Mouse (Mus musculus): ENCODE data around the gene Cox10.

The Cox10 gene

GRCm38 (mm10) chr11:63990759-63991158 lies 88.5 kb downstream of the Cox10 start:
- DNase-seq = no peak

- DNase-seq = no peak
These were observed 89.0 kb downstream of the Cox10 start for GRCm38 (mm10) chr11:63990311-63990710.

- no peak for DNase-seq
These were observed 90.0 kb downstream of the Cox10 start for GRCm38 (mm10) chr11:63988991-63989860.

- peak; percentile 33 for DNase-seq
These were observed 91.1 kb downstream of the Cox10 start for GRCm38 (mm10) chr11:63988031-63988665.

- DNase-seq = no peak
These were observed 92.6 kb downstream of the Cox10 start for GRCm38 (mm10) chr11:63986710-63987109.

- no peak for DNase-seq
These were observed 93.8 kb downstream of the Cox10 start for GRCm38 (mm10) chr11:63985481-63985880.

GRCm38 (mm10) chr11:63984622-63985168 lies 94.6 kb downstream of the Cox10 start:
- DNase-seq = no peak

GRCm38 (mm10) chr11:63977741-63978140 lies 101.5 kb downstream of the Cox10 start:
- no peak for DNase-seq

- no peak for DNase-seq
These were observed 102.5 kb downstream of the Cox10 start for GRCm38 (mm10) chr11:63976775-63977174.

GRCm38 (mm10) chr11:63975260-63975899 lies 103.9 kb downstream of the Cox10 start:
- DNase-seq = no peak

- no peak for DNase-seq
These were observed 105.3 kb downstream of the Cox10 start for GRCm38 (mm10) chr11:63973973-63974372.

GRCm38 (mm10) chr11:63971462-63971861 lies 107.8 kb downstream of the Cox10 start:
- DNase-seq = peak; percentile 37

- DNase-seq = peak; percentile 25
These were observed 108.5 kb downstream of the Cox10 start for GRCm38 (mm10) chr11:63970818-63971217.

- DNase-seq = peak; percentile 72
These were observed 109.9 kb downstream of the Cox10 start for GRCm38 (mm10) chr11:63969205-63969910.

GRCm38 (mm10) chr11:63968388-63969035 lies 110.8 kb downstream of the Cox10 start:
- DNase-seq = no peak

GRCm38 (mm10) chr11:63967641-63968387 lies 111.5 kb downstream of the Cox10 start:
- peak; percentile 34 for DNase-seq

- no peak for DNase-seq
These were observed 113.8 kb downstream of the Cox10 start for GRCm38 (mm10) chr11:63965437-63965836.

GRCm38 (mm10) chr11:63957207-63957606 lies 122.1 kb downstream of the Cox10 start:
- DNase-seq = peak; percentile 37

GRCm38 (mm10) chr11:63956748-63957147 lies 122.5 kb downstream of the Cox10 start:
- no peak for DNase-seq

GRCm38 (mm10) chr11:63953887-63954286 lies 125.4 kb downstream of the Cox10 start:
- no peak for DNase-seq

- DNase-seq = no peak
These were observed 126.5 kb downstream of the Cox10 start for GRCm38 (mm10) chr11:63952743-63953191.

Data from kidney, adult 9 months (tissue).